Mouse (Mus musculus) gastrocnemius, postnatal 14 days (tissue): ENCODE measurements around the gene Gba. TPM values are rescaled to one million over a fixed set of nuclear protein-coding genes. Genes with fewer than 3 reads are reported as not detected.
A peak's percentile ranks its signal among the peaks of the same experiment; 100 is the strongest.

Experiments used
- DNase-seq: peaks from one replicate; pipeline ENCODE4 v3.0.0; 2021; ENCODE audit warnings: mixed read lengths
- intact Hi-C: fragments of 180-260 bp; cut with DNase I; formaldehyde crosslinking; loops from one replicate; pipeline ENCODE4 v1.15.1; 2025; ENCODE audit warnings: low total_unique reads
- total RNA-seq, 2 experiments: library from RNA; stranded (reverse); gene quantifications; 2 replicates each; pipeline ENCODE4 v1.2.3; 2021

Gene Gba
- total RNA-seq, 2 experiments from 2014 or later = 19.5 to 20.7 TPM

- intact Hi-C loops = no loop called here
- DNase-seq = no peak
Measured at GRCm38 (mm10) chr3:89231345-89231744, 28.6 kb downstream of the Gba start.

DNA sequence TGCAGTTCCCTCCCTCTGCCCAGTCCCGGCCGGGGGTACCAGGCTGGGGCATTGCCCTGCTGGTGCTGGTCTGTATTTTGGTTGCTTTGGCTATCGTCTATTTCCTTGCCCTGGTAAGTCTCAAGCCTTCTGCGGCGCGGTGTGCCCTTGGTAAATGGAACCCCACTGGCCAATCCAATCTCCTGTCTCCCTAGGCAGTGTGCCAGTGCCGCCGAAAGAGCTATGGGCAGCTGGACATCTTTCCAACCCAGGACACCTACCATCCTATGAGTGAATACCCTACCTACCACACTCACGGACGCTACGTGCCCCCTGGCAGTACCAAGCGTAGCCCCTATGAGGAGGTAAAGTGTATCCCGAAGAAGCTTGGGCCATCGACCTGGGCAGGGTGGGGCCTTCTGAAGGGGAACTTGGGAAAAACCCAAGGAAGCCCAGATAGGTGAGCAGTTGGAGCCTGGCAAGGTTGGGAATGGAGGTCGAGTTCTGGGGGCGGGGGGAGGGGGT, 29.1 kb downstream of the Gba start:
- intact Hi-C loops = no loop called here
- no peak for DNase-seq

GRCm38 (mm10) chr3:89232614-89233013, 29.9 kb downstream of the Gba start:
- intact Hi-C loops = no loop called here
- DNase-seq = no peak

- intact Hi-C loops = no loop called here
- no peak for DNase-seq
Measured at GRCm38 (mm10) chr3:89233562-89234110, 30.9 kb downstream of the Gba start.

DNA sequence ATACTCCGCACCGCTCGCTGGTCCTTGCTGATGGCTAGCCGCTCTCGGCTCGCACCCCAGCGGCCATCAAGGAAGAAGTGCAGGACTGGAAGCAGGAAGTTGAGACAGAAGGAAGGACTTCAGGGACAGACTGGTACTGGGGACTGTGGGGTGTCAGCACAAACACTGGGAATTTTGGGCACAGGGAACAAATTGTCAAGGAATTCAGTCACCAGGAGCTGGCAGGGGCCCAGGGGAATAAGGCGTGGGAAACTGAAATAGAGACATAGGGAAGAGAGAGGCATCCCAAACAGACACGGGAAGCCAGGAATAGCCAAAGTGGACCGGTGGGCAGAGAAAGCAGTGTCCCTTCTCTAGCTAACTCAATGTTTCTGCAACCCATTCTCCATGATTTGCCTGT, 33.8 kb downstream of the Gba start:
- intact Hi-C loops = no loop called here
- DNase-seq = no peak

DNA sequence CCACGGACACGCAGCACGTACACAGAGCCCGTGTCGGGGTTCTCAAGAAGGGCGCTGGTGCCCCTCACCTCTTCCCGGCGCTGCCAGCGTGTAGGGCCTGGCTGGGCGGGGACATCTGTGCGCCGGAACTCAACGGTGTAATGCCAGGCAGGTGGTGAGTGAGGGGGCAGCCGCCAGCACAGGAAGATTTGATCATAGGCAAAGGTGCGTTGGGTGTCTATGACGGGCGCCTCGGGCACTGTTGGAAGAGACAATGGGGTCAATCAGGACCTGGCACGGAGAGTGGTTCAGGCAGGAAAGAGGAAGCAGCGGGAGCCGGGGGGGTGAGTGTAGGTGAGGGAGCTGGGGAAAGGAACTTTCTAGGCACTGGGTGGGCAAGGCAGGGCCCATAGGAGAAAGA, 35.0 kb downstream of the Gba start:
- no peak for DNase-seq
- intact Hi-C loops = no loop called here

DNA sequence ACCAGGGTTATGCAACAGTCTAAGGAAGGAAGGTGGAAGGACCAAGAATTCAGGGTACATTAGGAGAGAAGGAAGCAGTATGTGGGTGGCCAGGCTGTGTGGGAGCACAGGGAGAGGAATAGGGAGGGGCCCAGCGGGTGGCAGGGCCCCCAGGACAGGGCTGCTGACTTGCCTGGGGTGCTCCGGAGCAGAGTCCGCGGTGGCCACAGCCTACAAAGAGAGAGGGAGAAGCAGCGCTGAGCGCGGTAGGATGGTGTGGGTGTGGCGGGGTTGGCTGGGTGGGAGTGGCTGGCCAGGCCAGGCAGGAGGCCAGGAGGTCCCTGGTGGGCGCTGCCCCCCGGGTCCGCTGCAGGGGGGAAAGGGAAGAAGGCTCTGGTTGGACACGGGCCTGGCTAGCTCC, 35.8 kb downstream of the Gba start:
- intact Hi-C loops = no loop called here
- DNase-seq = no peak

DNA sequence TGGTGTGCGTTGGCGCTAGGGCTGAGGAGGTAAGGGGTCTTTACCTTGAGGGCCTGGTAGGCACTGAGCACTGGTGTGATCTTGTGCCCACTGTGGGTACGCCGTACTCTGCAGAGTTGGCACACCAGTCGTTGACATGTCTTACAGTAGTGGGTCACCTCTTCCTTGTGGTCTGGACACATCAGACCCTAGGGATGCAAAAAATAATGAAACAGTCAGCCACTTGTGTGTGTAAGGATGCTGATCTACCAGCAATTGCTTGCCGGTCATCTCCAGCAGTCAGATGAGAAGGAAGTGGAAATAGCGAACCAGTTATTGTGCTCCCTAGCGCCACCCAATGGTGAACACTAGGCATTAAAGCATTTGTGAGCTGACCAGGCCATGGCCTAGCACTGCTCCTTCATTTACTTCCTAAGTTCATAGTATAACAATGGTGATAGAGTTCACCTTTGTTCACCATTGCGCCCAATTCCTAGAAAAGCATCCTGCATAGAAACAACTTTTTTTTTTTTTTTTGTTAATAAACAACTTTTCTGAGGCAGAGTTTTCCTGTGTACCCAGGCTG, 39.7 kb downstream of the Gba start:
- intact Hi-C loops = no loop called here
- peak; percentile 51 for DNase-seq

DNA sequence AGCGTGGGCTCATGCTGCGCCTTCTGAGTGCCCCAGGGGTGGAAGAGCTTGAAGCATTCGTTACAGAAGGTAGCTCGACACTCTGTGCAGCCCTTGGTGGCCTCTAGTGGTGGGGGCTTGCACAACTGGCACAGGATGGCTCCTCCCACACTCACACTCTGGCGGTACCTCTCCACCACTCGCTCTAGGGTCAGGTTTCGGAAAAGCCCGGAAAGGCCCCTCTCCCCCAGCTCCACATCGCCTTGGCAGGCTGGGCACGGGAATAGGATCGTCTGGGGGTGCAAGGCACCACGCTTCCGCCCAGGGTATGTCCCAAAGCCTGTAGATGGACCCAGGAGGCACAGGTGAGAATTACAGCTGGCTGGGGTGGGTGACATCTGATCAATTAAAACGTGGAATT, 40.9 kb downstream of the Gba start:
- DNase-seq = no peak
- intact Hi-C loops = no loop called here

GRCm38 (mm10) chr3:89244158-89244981, 41.6 kb downstream of the Gba start:
- intact Hi-C loops = no loop called here
- no peak for DNase-seq

GRCm38 (mm10) chr3:89244982-89245687, 42.4 kb downstream of the Gba start:
- intact Hi-C loops = loop anchor here (5.0 kb wide), 1 partner anchor 57 kb away; no protein-coding TSS in a partner anchor
- DNase-seq = no peak

GRCm38 (mm10) chr3:89245688-89246171, 43.0 kb downstream of the Gba start, which contains the start of gene Krtcap2:
Gene Krtcap2 (plus strand): TSS chr3:89245966.
- intact Hi-C loops = loop anchor here (5.0 kb wide), 1 partner anchor 57 kb away; no protein-coding TSS in a partner anchor
- no peak for DNase-seq

- peak; percentile 91 for DNase-seq
- intact Hi-C loops = loop anchor here (5.0 kb wide), 1 partner anchor 56 kb away; no protein-coding TSS in a partner anchor
Measured at GRCm38 (mm10) chr3:89246261-89247100, 43.8 kb downstream of the Gba start, which contains the start of gene Trim46. Gene Trim46 (minus strand): TSS chr3:89246309.

DNA sequence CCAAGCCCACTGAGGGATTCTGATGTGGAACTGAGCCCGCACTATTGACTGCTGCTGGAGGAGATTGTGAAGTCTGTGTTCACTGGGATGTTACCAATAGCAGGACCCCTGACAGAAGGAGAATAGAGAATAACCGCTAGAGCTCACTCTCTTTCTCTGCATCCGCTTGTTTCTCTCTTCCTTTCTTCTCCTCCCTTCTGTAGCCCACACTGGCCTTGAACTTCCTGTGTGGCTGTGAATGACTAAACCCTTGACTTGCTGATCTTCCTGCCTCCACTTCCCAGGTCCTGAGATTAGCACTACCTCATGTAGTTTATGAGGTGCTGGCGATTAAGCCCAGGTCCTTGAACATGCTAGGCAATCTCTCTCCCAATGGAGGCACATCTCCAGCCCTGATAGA, 44.7 kb downstream of the Gba start:
- intact Hi-C loops = loop anchor here (5.0 kb wide), 1 partner anchor 55 kb away; no protein-coding TSS in a partner anchor
- DNase-seq = no peak

- DNase-seq = peak; percentile 52
- intact Hi-C loops = no loop called here
Measured at GRCm38 (mm10) chr3:89250435-89251040, 47.8 kb downstream of the Gba start.

- peak; percentile 69 for DNase-seq
- intact Hi-C loops = no loop called here
Measured at GRCm38 (mm10) chr3:89251365-89251895, 48.7 kb downstream of the Gba start.

GRCm38 (mm10) chr3:89254994-89255393, 52.3 kb downstream of the Gba start:
- no peak for DNase-seq
- intact Hi-C loops = no loop called here

- DNase-seq = no peak
Measured at GRCm38 (mm10) chr3:89256177-89256576, 53.4 kb downstream of the Gba start.

More at GRCm38 (mm10) chr3:89256177-89256576, 53.4 kb downstream of the Gba start:
- intact Hi-C loops = no loop called here
